Mouse (Mus musculus): Measurements from ENCODE around the gene Rnpc3. TPM values are rescaled to one million over a fixed set of nuclear protein-coding genes. Genes with fewer than 3 reads are reported as not detected.

The Rnpc3 gene
- 11.0 and 11.5 TPM in 2 replicates for polyA plus RNA-seq (2012; rRNA removed)

GRCm38 (mm10) chr3:113629606-113630359, at the start of gene Rnpc3:
Gene Rnpc3, minus strand, starts transcription at chr3:113630149.

GRCm38 (mm10) chr3:113606599-113606998, 23.4 kb downstream of the Rnpc3 start, which contains the start of gene Amy1:
Gene Amy1, minus strand, starts transcription at chr3:113606699.

Other genes starting within 250 kb of the Rnpc3 start
- 10.0 and 11.0 TPM in 2 replicates for gene Amy2a1, start 97.7 kb downstream of the Rnpc3 start, polyA plus RNA-seq (2012; rRNA removed)
- gene Amy1, start 23.4 kb downstream of the Rnpc3 start, polyA plus RNA-seq (2012; rRNA removed), result 53.6 and 57.2 TPM in 2 replicates